Mouse (Mus musculus) retina, embryonic 14.5 days (tissue): ENCODE measurements at regions not wholly inside any gene's neighbourhood (a gene's known extent, or its start where the extent isn't known, plus 50 kb on each side); places are given as distances from the start of the nearest gene placed in this dataset.

Source experiments
- DNase-seq: peaks from one replicate; pipeline ENCODE4 v3.0.0-alpha.2; 2015; ENCODE audit warnings: low spot score

DNA sequence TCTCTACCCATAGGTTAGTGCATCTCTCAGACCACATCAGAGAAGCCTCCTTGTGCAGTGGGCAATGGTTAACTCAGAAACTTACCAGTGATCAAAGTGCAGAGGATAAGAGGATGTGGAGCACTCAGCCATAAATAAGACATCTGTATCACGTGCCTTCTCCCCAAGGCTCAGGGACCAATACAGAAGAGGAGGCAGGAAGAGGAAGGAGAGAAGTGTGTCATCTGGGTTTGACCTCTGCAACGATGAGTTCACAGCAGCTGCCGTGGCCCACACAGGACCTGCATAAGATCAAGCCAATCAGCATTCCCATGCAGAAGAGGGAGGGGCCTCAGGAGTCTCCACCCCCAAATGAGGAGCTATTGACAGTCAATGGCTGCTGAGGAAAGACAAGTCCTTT is 252.8 kb downstream of the Gm12728 start:
- no peak for DNase-seq

DNA sequence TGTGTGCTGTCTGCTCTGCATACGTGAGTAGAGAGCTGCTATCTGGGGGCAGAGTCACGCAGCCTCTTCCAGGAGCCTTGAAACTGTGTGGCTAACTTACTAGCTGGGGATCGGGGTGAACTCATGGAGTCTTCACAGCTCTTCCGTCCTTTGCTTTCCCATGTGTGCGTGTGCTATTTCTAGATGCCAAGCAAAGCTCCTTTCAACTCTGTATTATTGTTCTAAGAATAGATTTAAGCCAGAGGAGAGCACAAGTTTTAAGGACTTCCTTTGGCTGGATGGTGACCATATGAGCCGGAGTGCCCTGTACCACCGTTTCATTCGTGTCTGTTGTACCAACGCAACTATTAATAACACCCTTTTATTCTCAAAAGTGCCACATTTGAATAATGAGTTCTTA is 254.0 kb downstream of the Gm12728 start:
- DNase-seq: no peak

DNA sequence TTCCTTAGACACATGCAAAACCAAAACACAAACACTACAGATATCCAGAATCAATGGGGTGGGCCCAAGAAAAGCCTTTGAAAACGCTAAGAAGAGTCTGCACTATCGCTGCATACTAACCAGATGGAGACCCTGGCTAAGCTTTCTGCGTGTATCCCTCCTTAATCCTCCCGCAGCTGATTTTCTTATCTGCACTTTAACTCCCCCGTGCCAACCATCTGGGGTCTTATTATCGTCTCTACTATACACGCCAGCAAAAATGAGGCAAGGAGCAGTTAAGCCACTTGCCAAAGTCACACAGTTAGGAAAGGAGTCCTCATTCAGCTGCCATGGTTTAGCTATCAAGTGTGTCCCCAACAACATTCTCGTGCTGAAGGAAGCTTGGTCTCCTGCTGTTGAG is 258.4 kb downstream of the Gm12728 start:
- DNase-seq: peak; percentile 15

DNA sequence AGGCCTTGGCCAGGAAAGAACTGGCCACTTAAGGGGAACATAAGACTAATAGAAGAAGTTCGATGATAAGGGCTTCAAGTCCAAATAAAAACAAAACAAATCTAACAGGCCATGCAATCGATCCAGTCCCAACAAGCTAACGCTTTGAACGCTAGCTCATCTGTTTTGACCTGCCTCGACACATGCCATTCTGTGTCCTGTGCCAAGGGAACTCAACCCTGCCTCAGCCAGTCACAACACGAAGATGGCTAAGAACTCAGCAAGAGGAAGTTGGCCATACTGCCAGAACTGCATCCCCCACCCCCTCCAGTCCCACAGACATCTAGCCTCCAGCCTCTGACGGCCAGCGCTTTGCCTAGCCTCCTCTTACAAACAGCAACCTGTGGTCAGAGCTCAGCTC is 259.1 kb downstream of the Gm12728 start:
- no peak for DNase-seq

DNA sequence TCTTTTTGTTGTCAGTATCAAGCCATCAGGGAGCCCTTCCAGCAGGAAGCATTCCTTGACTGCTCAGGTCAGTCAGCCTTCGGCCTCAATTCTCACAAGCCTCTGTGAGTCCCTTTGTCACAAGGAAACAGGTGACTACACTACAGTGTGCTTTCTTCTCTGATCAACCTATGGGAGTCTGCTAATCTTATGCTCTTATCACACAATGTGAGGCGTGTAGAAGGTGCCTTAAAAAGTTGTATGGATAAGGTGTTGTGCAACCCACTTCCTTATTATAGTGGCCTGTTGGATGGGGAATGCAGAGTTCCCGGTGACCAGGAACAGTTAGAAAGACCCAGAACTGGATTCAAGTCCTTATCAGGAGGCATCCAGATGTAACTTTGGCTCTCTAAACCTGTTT is 260.2 kb downstream of the Gm12728 start:
- no peak for DNase-seq

DNA sequence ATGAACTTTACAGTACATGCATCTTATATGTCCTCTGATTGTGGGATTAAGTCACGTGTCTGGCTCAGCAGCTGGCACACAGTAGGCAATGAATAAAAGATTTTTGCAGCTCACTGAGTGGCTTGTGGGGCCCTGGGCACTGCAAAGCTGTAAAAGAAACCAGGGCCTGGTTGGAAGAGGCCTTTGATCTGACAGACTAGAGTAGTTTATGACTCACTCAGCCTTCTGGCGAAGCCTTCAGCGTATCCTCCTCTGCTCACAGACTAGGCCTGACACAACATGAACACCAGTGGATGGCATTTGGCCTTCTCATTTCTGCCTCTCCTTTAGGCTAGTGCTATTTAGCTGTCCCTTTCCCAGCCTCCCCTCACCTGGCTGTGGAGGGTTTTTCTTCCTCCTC is 260.6 kb downstream of the Gm12728 start:
- no peak for DNase-seq

DNA sequence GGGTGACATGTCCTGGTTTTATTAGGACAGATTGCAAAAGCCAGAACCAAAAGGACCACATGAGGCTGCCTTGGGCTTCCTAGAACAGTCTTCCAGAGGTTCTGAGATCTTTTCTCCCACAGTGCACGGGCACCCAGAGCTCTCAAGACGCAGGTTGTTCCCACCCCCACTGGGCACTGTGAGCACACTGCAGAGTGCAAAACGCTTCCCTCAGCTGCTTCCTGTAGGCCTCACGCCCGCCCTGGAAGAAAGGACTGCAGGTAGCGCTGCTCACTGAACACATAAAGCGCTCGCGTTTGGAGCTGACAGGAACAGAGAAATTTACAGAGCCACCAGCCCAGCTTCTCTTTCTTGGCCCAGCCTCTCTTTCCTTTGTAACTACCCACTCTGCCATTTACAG is 262.5 kb upstream of the Usp24 start:
- DNase-seq: no peak

DNA sequence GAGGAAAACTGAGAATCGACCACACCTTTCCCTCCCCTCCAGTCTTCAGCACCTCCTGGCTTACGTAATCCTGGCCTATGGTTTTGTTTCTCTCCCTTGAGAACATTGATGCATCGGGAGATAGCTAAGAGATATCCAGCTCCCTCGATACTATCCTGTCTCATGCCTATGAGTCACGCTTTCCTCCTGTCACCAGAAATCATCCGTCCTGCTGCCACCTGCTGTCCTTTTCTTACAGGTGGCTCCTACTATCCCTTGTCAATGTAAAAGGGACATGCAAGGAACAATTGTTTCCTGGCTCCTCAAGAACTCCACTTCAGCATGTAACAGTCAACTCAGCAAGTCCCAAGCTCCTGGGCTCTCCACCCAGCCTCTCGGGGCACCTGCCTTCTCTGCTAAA is 261.7 kb upstream of the Usp24 start:
- DNase-seq: no peak

DNA sequence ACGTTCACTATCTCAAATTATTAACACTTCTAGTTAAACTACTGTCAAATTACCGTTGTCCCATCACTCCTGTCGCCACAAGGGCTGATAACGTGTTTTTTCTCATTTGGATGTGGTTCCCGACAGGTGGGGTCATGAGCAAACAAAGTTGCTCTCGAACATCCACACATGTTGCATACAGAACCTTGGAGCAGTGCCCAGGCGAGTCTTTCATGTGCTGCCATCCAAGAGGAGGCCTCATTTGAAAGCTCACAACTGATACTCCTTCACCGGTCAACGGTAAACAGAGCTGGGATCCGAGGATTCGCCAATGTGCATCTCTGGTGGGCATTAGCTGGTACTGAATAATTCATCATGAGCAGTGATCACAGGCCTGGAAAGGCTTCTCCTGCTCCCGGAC is 253.4 kb upstream of the Usp24 start:
- DNase-seq: no peak

DNA sequence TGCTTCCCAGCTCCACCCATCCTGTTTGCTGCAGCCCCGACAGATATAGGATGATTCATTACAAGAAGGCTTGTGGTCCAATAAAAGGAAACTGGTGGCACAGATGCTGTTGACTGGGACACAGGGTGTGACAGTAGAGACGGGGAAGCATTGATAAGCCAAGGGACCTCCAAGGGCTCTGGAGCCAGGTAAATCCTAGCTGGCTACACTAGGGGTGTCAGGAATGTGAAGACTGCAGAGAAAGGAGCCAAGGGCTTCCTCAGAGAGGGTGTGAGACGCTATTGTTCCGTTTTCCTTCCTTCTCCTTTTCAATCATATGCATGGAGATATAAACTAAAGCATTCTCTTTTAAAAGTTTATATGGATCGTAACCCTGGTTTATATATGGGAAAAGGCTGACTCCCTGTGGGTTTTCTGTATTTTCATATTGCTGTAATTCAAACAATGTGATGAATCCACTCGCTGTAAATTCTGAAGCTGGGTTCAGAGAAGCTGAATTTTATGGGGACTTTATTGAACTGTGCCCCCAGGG is 252.1 kb upstream of the Usp24 start:
- no peak for DNase-seq

DNA sequence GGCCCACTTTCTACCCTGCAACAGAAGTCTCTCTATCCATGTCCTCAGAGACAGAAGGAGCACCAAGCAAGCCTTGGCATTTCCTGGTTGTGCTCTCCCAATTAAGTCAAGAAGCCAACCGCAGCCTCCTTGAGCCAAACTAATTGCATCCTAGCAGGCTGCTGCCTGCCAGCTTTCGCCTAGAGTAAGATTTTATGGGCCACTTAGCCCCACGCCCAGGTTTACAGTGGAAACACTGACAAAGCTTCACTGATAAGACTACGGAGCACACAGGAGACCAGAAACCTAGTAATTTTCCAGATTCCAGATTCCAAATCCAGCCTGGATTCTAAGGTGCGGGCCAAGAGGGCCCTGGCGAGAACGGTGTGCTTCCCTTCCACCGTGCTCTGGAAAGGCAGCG is 249.0 kb upstream of the Usp24 start:
- no peak for DNase-seq

DNA sequence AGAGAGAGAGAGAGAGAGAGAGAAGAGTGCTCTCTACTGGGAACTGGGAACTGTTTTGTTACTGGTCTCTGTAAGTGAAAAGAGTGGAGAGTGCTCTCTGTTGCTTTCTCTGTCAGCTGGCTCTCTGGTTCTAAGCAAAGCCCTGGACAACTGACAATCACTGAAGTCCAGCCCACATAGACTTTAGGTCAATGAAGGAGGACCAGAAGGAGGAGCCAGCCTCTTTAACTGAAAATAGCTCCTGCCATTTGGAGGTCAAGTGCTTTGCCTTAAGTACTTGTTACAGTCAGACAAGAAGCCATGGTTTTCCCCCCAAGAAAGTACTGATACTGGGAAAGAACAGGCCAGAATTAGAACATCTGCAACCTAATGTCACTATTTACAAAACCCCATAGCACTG is 232.5 kb upstream of the Usp24 start:
- no peak for DNase-seq

DNA sequence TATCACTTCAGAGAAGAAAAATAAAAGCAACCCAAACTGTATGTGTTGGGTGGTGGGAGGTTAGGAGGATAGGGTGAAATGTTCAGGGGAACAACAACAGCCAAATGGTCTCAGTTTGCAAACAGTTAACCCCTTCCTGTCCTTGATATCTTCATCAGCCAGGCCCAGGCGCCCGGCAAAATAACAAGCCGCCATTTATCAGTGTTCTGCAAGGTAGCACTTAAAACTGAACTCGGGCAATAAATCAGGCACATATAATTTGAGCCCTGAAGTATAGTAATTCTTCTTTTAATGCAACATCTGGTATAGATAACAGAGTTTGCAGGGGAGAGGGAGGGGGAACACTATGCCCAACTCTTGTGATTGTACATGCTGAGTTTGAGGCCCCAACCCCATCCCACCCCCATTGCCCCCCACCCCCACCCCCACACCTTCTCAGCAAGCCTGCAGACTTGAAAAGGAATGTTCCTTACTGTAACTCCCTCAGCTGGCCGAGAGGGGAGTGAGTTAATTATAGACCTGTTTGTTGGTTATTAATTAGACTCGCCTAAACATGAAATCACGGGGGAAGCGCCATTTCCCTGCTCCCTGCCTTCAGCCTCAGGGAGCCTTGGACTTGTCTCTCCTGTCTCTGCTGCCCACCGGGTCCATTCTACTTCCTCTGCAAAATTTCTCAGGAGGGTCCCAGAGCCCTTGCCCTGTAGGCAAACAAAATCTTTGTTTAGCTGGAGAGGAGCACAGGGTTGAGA is 223.9 kb upstream of the Usp24 start:
- no peak for DNase-seq

DNA sequence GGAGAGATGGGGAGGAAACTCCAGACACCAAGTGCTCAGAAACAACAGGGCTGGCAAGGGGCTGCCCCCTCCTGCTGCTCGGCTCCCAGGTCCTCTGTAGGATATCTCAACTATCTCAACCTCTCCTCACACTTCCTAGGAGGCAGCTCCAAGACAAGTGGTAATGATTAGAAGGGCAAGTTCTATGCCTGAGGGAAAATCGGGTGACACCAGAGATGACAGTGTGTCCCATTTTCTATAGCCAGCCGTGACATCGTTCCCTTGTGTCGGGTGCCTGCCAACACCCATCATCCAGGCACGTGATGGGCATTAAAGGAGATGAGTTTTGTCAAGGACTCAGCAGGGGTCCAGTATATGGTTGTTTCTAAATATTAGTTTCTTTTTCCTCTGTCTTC is 223.3 kb upstream of the Usp24 start:
- no peak for DNase-seq

DNA sequence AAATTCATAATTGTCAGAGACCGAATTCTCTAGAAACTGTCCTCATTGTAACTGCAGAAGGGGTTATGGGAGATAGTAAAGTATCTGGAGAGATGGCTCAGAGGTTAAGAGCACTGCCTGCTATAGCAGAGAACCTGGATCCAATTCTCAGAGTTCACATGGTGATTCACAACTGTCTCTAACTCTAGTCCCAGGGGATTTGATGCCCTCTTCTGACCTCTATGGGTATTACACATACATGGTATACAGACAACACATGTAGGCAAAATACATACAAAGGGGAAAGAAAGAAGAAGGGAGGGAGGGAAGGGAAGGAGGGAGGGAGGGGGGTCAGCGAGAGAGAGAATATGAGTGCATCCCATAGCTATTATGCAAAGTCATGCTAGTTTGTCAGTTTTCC is 222.8 kb upstream of the Usp24 start:
- DNase-seq: peak; percentile 55

DNA sequence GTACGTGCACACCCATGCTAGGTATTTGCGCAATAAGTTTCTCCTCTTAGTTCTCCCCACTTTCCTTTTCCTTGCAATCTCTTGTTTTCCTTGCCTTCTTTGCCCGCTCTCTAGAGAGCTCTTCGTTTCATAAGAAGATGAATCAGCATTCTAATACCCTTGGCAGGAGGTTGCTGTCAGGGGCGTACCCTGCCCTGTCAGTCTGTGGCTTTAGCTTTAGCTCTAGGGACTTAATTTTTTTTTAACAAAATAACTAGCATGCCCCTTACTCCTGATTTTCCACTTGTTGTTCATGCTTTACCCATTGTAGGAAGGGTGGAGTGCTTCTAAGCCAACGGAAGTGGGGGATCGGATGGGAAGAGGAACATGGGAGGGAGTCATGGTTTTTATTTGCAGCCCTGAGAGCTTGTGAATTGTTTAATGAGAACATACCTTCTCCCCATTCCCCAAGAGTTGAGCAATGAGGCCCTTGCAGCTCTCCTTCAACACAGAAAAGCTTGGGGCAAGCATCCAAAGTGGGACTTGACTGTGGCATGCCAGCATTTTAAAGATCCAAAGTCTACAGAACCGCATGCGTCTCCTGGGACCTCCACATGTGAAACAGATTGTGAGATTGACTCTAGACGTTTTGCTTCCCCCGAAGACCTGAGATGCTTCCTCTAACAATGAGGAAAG is 221.0 kb upstream of the Usp24 start:
- no peak for DNase-seq

DNA sequence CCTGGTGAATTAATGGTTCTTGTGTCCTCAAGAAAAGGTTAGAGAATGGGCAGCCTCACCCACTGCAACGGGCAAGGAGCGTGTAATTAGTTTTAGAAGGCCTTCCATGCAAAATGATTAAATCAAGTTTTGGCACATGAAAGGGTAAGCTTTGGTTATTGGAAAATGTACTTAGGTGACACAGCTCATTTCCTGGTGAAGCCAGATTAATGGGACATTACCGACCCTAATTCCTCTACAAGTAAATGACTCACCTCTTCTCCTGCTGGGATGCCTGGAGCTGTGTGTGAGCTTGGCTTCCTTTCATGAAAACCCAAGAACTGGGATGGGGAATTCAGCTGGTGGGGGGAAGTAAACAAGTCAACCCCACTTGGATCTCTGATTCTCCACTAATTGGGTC is 219.9 kb upstream of the Usp24 start:
- no peak for DNase-seq

DNA sequence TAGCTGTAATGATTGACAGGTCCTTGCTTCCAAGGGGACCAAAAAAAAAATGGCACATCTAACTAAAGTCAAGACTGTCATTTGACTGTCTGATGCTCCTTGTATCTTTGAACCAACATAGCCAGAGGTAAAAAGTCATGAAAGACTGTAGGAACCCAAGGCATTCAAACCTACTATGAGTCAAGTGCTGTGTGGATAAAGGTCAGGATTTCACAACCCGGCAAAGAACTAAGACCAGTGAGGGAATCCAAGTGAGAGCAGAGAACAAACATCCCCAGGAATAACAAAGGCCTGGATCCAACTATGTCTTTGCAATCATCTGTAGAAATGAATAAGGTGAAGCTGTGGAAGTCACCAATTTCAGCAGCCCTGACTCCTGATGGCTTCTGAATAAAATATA is 218.2 kb upstream of the Usp24 start:
- no peak for DNase-seq

DNA sequence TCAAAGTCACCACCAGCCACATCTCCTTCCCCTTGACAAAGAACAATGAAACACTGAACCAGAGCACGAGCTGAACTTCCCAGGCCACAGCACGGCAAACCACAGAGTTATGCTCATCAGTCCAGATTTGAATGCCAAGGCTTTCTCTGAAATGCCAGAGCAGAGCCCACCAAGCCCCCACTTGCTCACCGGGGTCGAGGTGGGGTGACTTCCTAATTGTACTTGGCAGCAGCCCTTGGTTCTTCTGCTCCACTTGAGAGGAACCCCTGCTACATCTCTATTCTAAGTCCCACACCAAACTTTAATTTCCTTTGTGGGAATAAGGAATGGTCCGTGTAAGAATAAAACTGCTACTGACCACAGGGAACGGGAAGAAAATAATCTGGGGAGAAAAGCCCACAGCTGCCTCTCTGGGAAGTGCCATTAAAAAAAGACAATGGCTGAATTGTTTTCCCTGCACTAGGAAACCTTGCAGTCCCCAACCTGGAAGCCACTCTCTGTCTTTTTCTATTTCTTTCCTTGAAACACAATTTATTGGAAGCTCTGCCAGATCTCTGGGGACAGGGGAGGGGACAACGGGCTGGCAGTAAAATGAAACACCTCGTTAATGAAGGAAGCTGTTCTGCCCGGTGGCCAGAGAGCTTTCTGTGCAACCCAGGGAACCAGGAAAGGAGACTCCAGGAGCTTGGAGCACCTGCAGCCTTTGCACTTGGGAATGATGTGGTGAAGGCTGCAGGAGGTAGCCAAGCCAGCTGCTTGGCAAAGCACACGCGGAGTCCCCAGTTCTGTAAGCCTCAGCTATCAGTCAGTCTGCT is 215.6 kb upstream of the Usp24 start:
- peak; percentile 46 for DNase-seq

DNA sequence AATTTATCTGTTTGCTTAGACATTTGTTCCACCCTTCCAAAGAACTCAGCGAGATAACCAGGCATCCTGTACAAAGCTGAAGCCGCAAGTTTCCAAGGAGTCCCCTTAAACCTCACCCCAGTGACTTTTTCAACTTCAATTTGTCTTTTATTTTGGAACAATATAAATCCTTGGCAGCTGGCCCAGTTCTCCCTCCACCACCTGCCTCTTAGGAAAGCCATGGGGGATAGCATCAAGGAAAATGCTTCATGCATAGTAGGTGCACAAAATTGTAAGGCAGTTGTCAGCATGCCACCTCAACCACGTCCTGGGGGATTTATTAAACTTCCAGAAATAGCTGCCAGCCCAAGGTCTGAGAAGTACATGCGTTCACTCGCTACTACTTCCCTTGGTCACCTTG is 214.1 kb upstream of the Usp24 start:
- peak; percentile 12 for DNase-seq

DNA sequence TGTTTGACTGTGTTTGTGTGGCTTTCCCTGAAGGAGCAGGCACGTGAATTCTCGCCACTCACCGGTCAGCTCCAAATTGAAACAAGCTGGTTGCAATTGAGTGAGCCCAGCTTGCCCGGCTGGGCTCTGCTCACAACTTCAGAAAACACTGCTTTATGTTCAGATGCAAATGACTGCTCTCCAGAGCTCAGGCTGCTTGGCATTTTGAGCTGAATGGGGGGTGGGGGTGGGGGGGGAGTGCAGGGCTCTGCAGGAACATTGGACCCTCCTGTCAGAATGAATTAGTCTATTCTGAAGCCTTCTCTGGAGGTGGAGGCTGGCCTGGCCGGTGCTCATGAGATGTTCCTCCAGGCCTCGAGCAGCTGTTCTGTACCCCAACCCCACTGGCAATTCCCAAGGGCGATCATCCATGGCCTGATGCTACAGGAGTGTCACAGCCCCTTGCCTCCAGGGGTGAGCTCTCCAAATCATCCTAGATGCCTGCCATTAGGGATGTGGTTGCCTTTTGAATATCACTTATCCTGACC is 213.5 kb upstream of the Usp24 start:
- peak; percentile 55 for DNase-seq

DNA sequence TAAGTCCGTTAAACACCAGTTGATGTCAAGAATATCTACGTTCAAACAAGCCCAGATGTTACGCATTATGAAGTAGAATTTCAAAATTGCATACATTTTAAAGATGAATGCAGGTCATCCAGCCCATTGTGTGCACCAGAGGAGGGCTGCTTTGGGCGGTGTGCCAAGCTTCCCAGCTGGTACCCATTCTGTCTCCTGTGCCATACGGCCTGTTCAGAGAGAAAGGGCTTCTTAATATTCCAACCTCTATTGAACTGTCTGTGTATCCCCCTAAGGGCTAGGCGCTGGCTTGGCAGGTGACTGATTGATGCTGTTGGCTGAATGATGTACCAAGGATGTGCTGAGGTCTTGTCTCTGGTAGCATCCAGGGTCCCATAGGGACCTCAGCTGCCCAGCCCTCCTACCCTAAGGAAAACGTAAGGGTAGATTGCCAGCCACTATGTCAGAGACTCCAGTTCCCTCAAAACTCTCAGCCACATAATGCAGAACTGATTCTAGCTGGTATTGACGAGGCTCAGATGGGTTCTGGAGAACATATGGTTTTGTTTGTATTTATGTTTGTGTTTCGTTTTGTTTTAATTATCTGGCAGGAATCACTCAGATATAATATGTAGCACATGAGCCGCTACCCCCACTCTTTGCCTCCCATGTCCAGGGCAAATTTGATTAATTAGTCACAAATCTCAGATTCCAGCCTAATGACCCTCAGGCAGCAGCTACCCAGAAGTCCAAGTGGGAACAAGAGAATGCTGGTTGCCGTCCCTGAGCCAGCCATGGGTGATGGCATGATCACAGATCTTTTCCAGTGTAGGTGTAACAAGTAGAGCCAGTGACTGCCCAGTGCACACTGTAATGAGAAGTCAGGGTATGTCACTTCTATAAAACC is 212.0 kb upstream of the Usp24 start:
- no peak for DNase-seq
